Mouse (Mus musculus): ENCODE measurements around the gene Kmt2d. TPM values are rescaled to one million over a fixed set of nuclear protein-coding genes. Genes with fewer than 3 reads are reported as not detected.

Gene Kmt2d
- total RNA-seq (2023): 122 and 166 TPM in 2 replicates

DNA sequence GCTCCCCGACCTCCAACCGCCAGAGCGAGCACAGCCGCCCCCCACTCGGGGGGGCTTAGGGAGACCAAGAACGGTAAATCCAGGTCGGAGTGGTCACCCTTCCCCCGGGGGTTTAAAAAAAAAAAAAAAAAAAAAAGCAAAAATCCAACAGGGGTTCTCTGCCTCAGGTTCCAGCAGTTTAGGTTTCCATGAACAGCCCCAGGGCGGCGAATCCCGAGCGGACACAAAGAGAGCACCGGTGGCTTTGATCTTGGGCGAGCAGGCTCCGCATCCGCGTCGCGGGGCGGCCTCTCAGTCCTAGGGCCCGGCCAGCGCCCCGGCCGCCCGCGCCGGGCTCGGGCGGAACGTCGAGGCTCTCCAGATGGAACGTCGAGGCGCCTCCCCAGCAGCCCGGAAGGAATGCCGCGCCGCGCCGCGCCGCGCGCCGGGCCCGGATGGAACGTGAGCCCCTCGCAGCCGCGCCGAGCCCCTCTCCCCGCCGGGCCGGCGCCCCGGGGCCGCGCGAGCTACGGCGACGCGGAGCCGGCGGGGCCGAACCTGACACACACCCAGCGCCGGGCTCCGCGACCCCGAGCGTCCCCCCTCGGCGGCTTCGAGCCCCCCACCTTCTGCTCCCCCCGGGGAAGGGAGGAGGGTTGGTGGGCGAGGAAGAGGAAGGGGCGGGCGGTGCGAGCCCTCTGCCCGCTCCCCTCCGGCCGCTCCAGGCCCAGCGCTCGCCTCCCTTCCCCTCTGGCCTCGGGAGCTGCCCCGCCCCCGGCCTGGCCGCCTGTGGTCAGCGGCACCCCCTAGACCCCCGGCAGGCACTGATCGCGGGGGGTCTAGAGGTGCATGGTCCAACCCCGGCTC, at the start of gene Kmt2d:
Kmt2d (minus strand) TSS at position 135 of the 846 bp plus-strand sequence.

GRCm38 (mm10) chr15:98917538-98918498, 46.8 kb upstream of the Kmt2d start, which contains the start of gene Lmbr1l:
Gene Lmbr1l (minus strand): TSS chr15:98918231.

DNA sequence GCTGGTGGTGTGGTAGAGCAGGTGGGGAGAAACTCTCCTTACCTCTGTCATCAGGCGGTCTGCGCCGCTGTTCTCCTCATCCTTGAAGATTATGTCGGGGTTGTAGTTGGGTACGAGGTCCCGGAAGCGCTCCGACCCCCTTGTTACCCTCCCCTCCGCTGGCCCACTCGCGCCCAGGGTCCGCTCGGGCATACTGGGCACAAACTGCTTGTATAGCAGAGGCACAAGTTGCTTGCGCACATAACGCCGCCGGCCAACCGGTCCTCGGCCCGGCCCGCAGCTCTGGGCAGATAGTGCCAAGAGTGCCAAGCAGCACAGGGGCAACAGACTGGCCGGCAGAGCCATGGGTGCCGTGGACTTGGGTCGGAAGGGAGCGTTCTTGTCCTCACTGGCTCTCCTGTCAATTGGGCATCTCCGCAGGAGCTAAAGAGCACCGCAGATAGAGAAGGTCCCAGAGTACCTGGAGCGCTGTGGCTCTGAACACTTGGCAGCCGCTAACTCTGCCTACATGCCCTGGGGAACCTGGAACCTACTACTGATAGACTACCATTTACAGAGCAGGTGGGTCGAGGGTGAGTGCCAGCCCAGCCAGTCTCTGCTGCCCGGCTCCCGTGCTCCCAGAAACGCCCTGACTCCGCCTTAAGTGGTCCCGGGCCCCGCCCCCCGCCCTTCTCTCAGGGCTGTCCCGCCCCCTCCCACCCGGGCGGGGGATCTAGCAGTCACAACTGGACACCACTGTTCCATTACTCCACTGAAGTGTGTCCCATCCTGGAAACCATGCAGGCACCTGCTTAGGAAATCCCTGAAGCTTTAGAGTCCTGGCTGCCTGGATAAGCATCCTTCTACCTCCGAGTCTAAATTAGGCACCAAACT, 27.2 kb upstream of the Kmt2d start, which contains the start of gene Dhh:
Dhh (minus strand) TSS at position 613 of the 873 bp plus-strand sequence.

GRCm38 (mm10) chr15:98893940-98894745, 23.1 kb upstream of the Kmt2d start, which contains the start of gene Rhebl1:
Gene Rhebl1 (minus strand): TSS chr15:98894540.

GRCm38 (mm10) chr15:98830736-98831683, 40.0 kb downstream of the Kmt2d start, which contains the start of gene Prkag1:
Gene Prkag1 (minus strand): TSS chr15:98831521.

GRCm38 (mm10) chr15:98809390-98809789, 61.6 kb downstream of the Kmt2d start, which contains the start of gene Ddn:
Gene Ddn (minus strand): TSS chr15:98809490.

DNA sequence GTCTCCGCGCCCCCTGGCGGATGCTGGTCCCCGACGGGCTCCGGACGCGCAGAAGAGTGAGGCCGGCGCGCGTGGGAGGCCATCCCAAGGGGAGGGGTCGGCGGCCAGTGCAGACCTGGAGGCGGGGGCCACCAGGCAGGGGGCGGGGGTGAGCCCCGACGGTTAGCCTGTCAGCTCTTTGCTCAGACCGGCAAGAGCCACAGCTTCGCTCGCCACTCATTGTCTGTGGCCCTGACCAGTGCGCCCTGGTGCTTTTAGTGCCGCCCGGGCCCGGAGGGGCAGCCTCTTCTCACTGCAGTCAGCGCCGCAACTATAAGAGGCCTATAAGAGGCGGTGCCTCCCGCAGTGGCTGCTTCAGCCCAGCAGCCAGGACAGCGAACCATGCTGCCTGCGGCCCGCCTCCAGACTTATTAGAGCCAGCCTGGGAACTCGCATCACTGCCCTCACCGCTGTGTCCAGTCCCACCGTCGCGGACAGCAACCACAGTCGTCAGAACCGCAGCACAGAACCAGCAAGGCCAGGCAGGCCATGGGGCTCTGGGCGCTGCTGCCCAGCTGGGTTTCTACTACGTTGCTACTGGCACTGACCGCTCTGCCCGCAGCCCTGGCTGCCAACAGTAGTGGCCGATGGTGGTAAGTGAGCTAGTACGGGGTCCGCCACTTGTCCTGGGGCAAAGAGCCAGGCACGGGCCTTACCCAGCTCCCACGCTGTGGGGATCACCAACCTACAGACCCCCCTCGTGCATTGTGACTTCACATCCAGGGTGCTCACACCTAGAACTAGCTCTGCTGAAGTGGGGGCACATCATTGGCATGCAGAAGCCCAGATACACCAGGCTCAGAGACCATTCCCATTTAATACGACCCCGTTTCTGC, 81.1 kb downstream of the Kmt2d start, which contains the start of gene Wnt1:
Wnt1 (plus strand) TSS at position 197 of the 875 bp plus-strand sequence.

Other genes with a start within 250 kb of the Kmt2d start
- 0.43 and 1.2 TPM in 2 replicates for gene Cacnb3, start 240.4 kb downstream of the Kmt2d start, total RNA-seq (2023)
- 68.1 and 73.5 TPM in 2 replicates for gene Ddx23, start 208.3 kb downstream of the Kmt2d start, total RNA-seq (2023)
- gene Rnd1, start 193.7 kb downstream of the Kmt2d start, total RNA-seq (2023): 16.4 and 16.6 TPM in 2 replicates
- not detected in 2 replicates for gene Ccdc65, start 163.0 kb downstream of the Kmt2d start, total RNA-seq (2023)
- 1.4 and 2.0 TPM in 2 replicates for gene Fkbp11, start 143.0 kb downstream of the Kmt2d start, total RNA-seq (2023)
- 72.9 and 90.8 TPM in 2 replicates for gene Arf3, start 108.0 kb downstream of the Kmt2d start, total RNA-seq (2023)
- gene Wnt10b, start 93.1 kb downstream of the Kmt2d start, total RNA-seq (2023): 0.18 TPM in 1 of 2 replicates, not detected in the other
- gene Wnt1, start 81.3 kb downstream of the Kmt2d start, total RNA-seq (2023): not detected in 2 replicates
- not detected in 2 replicates for gene Ddn, start 61.7 kb downstream of the Kmt2d start, total RNA-seq (2023)
- 158 and 237 TPM in 2 replicates for gene Prkag1, start 39.7 kb downstream of the Kmt2d start, total RNA-seq (2023)
- gene Rhebl1, start 23.3 kb upstream of the Kmt2d start, total RNA-seq (2023): 2.0 and 3.1 TPM in 2 replicates
- not detected in 2 replicates for gene Dhh, start 27.3 kb upstream of the Kmt2d start, total RNA-seq (2023)
- gene Lmbr1l, start 47.0 kb upstream of the Kmt2d start, total RNA-seq (2023): 106 and 139 TPM in 2 replicates
- 228 and 274 TPM in 2 replicates for gene Tuba1b, start 63.4 kb upstream of the Kmt2d start, total RNA-seq (2023)
- not detected in 2 replicates for gene Gm49450, start 82.3 kb upstream of the Kmt2d start, total RNA-seq (2023)
- 122 and 136 TPM in 2 replicates for gene Tuba1a, start 82.5 kb upstream of the Kmt2d start, total RNA-seq (2023)
- gene Tuba1c, start 158.7 kb upstream of the Kmt2d start, total RNA-seq (2023): 306 and 319 TPM in 2 replicates
- 0.25 TPM in 1 of 2 replicates, not detected in the other for gene Prph, start 184.0 kb upstream of the Kmt2d start, total RNA-seq (2023)
- gene Troap, start 203.4 kb upstream of the Kmt2d start, total RNA-seq (2023): 24.2 and 31.0 TPM in 2 replicates
- not detected in 2 replicates for gene C1ql4, start 216.6 kb upstream of the Kmt2d start, total RNA-seq (2023)
- 1.7 and 2.2 TPM in 2 replicates for gene Dnajc22, start 222.0 kb upstream of the Kmt2d start, total RNA-seq (2023)

All from neutrophil, adult 65 days (primary cell).